Mouse (Mus musculus) olfactory bulb, adult 2 months (tissue): ENCODE results near the gene Esyt3.

Experiments
- CTCF ChIP-seq: fragments of 200-500 bp; IDR thresholded peaks from 2 replicates; pipeline ENCODE4 v1.5.1; 2012; ENCODE audit warnings: low read depth, mild to moderate bottlenecking, low read length, moderate library complexity; ENCODE audit not compliant: insufficient read depth
- POLR2A ChIP-seq: fragments of 200-500 bp; IDR thresholded peaks from 2 replicates; pipeline ENCODE4 v1.6.1; 2012; ENCODE audit warnings: mild to moderate bottlenecking, low read depth, low read length, moderate library complexity; ENCODE audit not compliant: insufficient read depth

DNA sequence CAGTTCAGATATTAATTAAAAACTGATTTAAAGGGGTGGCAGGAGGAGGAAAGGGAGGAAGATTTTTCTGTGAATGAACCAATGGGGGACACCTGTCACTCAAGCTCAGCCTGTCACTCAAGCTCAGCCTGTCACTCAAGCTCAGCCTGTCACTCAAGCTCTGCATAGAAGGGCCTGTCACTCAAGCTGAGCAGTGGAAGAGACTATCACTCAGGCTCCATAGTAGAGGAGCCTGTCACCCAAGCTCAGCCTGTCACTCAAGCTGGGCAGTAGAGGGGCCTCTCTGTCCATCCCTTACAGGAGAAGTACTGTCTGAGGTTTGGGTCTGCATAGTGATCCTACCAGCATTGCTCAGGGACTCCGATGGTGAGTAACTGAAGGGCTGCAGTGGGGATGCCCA, 20.1 kb downstream of the Esyt3 start:
- TF ChIP-seq CTCF, result no peak
- TF ChIP-seq POLR2A, result no peak
